Mouse (Mus musculus) spleen, postnatal 36 days (tissue): ENCODE measurements around the gene Olfr643.

Experiments
- DNase-seq, 2 experiments: peaks; one replicate each; pipeline ENCODE4 v3.0.0; 2022; ENCODE audit warnings: low spot score in 2 of 2, mixed read lengths in 1 of 2

The Olfr643 gene

GRCm38 (mm10) chr7:104137305-104137704 lies at the start of gene Olfr643:
Olfr643 (minus strand) TSS chr7:104137405.
- DNase-seq: no peak

DNA sequence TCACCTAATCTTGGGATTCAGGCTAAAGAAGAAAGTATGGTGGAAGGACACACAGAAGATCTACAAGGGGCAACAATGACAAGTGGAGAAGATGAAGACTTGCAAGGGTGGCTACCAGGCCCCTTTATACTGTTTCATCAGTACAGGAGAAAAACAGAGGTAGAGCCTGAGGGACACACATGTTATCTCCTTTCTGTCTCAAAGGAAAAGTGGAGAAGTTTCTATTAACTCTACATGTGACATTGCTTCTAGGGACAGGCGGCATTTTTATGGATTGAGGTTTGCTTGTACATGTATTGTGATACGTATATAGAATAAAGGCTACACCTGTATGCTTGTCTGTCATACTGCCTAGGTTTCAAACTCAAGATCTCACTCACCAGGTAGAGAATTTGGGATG lies 46.1 kb upstream of the Olfr643 start, which contains the start of gene Olfr648:
TSS of gene Olfr648 (minus strand) at position 101 of the 400 bp plus-strand sequence.
- no peak for DNase-seq

GRCm38 (mm10) chr7:104179074-104179473 lies 41.9 kb upstream of the Olfr643 start:
- no peak for DNase-seq

GRCm38 (mm10) chr7:104178422-104179054 lies 41.3 kb upstream of the Olfr643 start:
- no peak for DNase-seq

GRCm38 (mm10) chr7:104175085-104175484 lies 37.9 kb upstream of the Olfr643 start:
- DNase-seq: no peak

GRCm38 (mm10) chr7:104169634-104170204 lies 32.5 kb upstream of the Olfr643 start:
- DNase-seq: peak; percentile 22 to 29

GRCm38 (mm10) chr7:104167105-104167504 lies 29.9 kb upstream of the Olfr643 start:
- DNase-seq: no peak

DNA sequence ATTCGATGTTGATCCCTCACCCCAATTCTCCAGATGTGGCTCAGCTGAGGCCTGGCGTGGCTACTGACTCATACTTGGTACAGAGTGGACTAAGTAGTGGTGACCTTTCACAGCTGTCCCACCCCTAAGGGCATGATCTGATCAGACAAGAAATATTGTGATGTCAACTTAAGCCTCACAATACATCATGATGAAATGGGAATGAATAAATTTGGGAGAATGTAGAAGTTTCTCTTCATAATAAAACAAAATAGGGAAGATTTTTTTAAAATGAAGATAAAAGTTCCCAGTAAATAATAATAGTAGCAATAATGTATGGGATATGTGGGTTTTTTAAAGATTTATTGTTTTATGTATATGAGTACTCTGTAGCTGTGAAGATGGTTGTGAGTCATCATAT lies 13.3 kb upstream of the Olfr643 start, which contains the start of gene Ubqlnl:
TSS of gene Ubqlnl (minus strand) at position 101 of the 400 bp plus-strand sequence.
- DNase-seq: no peak

GRCm38 (mm10) chr7:104143179-104143578 lies 6.0 kb upstream of the Olfr643 start, which contains the start of gene Ubqln3:
Ubqln3 (minus strand) TSS chr7:104143279.
- DNase-seq: no peak

GRCm38 (mm10) chr7:104129726-104130125 lies 7.5 kb downstream of the Olfr643 start, which contains the start of gene Ubqln5:
Ubqln5 (minus strand) TSS chr7:104129826.
- DNase-seq: no peak

DNA sequence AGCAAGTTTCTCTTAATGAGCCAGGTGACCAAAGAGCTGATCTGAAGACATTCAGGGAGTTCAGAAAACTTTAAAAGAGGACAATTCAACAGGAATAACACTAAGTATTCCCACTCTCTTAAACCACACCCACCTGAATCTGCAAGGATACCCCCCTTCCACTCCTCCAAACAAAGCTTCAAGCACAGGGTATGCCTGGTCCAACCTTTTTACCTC lies 32.5 kb downstream of the Olfr643 start, which contains the start of gene Olfr646:
TSS of gene Olfr646 (plus strand) at position 117 of the 216 bp plus-strand sequence.
- DNase-seq: no peak

GRCm38 (mm10) chr7:104103913-104104756 lies 33.1 kb downstream of the Olfr643 start:
- DNase-seq: no peak

DNA sequence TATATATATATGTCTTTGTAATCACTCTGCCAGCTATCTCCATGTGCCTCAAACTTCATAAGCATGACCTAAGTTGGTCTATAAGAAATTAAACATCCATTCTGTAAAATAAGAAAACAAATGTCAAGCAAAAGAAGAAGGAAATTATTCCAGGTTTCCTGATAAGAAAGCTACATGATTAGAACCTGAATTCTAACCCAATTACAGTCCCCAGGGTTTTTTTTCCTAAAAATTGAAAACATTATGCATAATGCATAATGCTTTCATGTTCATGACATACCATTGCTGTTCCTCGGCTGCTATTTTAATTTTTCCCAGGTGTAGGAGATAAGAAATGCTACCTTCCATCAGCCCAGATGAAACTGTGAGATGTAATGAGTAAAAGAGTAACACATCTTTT lies 51.8 kb downstream of the Olfr643 start, which contains the start of gene Olfr645:
TSS of gene Olfr645 (minus strand) at position 101 of the 400 bp plus-strand sequence.
- DNase-seq: no peak

GRCm38 (mm10) chr7:104071769-104072168 lies 65.4 kb downstream of the Olfr643 start, which contains the start of gene Olfr644:
Olfr644 (minus strand) TSS chr7:104071869.
- DNase-seq: no peak

- no peak for DNase-seq
Measured at GRCm38 (mm10) chr7:104061345-104061744, 75.9 kb downstream of the Olfr643 start, which contains the start of gene 4930516K23Rik. 4930516K23Rik (minus strand) TSS chr7:104061445.

- no peak for DNase-seq
Measured at GRCm38 (mm10) chr7:104059215-104059614, 78.0 kb downstream of the Olfr643 start.

DNA sequence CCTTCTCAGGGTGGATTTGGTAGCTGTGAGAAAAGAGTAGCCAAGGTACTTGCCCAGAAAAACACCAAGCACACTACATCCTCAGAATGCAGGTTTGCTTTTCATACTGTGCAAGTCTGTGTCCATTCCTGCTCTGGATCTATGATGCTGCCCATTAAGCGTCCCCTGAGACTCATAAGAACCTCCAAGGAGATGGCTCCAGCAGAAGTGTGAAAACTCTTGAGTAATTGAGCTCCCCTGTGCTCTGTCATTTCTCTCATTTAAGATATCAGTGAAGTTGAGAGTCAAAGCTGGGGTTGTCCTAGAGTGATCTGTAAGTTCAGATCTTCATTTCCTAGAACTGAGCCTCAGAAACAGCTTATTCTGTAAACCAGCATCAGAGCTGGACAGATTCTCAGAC lies 84.6 kb downstream of the Olfr643 start, which contains the start of gene Olfr642:
TSS of gene Olfr642 (minus strand) at position 101 of the 400 bp plus-strand sequence.
- no peak for DNase-seq

- no peak for DNase-seq
Measured at GRCm38 (mm10) chr7:104050745-104051144, 86.5 kb downstream of the Olfr643 start.

GRCm38 (mm10) chr7:104035145-104035544 lies 102.1 kb downstream of the Olfr643 start, which contains the start of gene Olfr641:
Olfr641 (plus strand) TSS chr7:104035445.
- DNase-seq: no peak

- no peak for DNase-seq
Measured at GRCm38 (mm10) chr7:104026978-104027377, 110.2 kb downstream of the Olfr643 start.

DNA sequence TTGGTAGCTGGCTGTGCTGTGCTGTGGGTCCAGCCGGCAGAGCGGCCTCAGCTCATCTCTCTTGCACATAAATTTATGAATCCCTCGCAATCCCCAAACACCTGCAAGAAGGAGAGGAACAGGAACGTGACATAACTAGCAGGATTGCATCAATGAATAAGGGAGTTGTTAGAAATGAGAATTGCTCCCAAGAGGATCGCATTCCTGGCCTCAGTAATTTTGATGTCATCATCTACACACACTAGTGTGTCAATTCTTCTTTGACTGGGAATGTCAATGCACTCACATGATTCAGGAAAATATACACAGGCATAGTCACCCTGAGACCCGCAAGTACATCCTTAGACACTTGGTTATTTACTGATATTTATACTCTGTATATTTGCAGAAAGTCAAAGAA lies 111.7 kb downstream of the Olfr643 start, which contains the start of gene Olfr640:
TSS of gene Olfr640 (minus strand) at position 101 of the 400 bp plus-strand sequence.
- DNase-seq: no peak

- DNase-seq: no peak
Measured at GRCm38 (mm10) chr7:104021651-104022050, 115.6 kb downstream of the Olfr643 start.
